Mouse (Mus musculus) embryonic facial prominence, embryonic 15.5 days (tissue): ENCODE results near the gene Gm7971. TPM values are rescaled to one million over a fixed set of nuclear protein-coding genes. Genes with fewer than 3 reads are reported as not detected.
"Not testable (repeated sequence)": the region's sequence is repeated elsewhere in the genome, so short reads cannot be mapped to it uniquely, and the experiment has no call there.

ENCODE experiments used
- ATAC-seq: fragments of 200-750 bp; cut with Nextera tagmentation; 2 replicates; pipeline ENCODE4 v1.8.0; 2017; ENCODE audit warnings: low read depth, moderate TSS enrichment; ENCODE audit not compliant: insufficient number of reproducible peaks, low FRiP score, low TSS enrichment
- H3K27ac ChIP-seq: fragments of 300-500 bp; sonication (generic); replicated peaks from 2 replicates; pipeline ENCODE4 v1.5.1; 2015; ENCODE audit warnings: mild to moderate bottlenecking, inconsistent platforms
- H3K27me3 ChIP-seq: fragments of 300-500 bp; sonication (generic); 2 replicates; pipeline ENCODE4 v1.6.1; 2015; ENCODE audit warnings: inconsistent platforms
- H3K36me3 ChIP-seq: fragments of 300-500 bp; sonication (generic); 2 replicates; pipeline ENCODE4 v1.6.1; 2015; ENCODE audit warnings: mild to moderate bottlenecking, inconsistent platforms
- H3K4me1 ChIP-seq: fragments of 300-500 bp; sonication (generic); 2 replicates; pipeline ENCODE4 v1.6.1; 2015; ENCODE audit warnings: inconsistent platforms
- H3K4me2 ChIP-seq: fragments of 300-500 bp; sonication (generic); replicated peaks from 2 replicates; pipeline ENCODE4 v1.6.1; 2015; ENCODE audit warnings: mild to moderate bottlenecking, inconsistent platforms
- H3K4me3 ChIP-seq: fragments of 300-500 bp; sonication (generic); replicated peaks from 2 replicates; pipeline ENCODE4 v1.5.1; 2015; ENCODE audit warnings: mild to moderate bottlenecking, inconsistent platforms
- H3K9ac ChIP-seq: fragments of 300-500 bp; sonication (generic); 2 replicates; pipeline ENCODE4 v1.6.1; 2015; ENCODE audit warnings: inconsistent platforms
- H3K9me3 ChIP-seq: fragments of 300-500 bp; sonication (generic); replicated peaks from 2 replicates; pipeline ENCODE4 v1.6.1; 2016; ENCODE audit warnings: inconsistent platforms
- WGBS: fragments of 180-500 bp; shearing (Covaris S2); methylation state at CpG from one replicate; pipeline ENCODE4 v1.1.7; 2015; 5-methylcytosine and 5-hydroxymethylcytosine counted together
- polyA plus RNA-seq: library from polyadenylated mRNA; unstranded; fragments of >200 nt; fragmentation: Nextera tagmentation; extraction: Ambion mirVana; gene quantifications from 2 replicates; pipeline ENCODE4 v1.2.1, GENCODE M21; 2015

The Gm7971 gene
- polyA plus RNA-seq = not detected in 2 replicates

GRCm38 (mm10) chr5:95594775-95595174 is at the start of gene Gm7971:
Gene Gm7971, minus strand, starts transcription at chr5:95594875.
- no CpG with 5 or more reads among the region's 1 CpGs for WGBS
- ATAC-seq, H3K9me3 ChIP-seq: not testable (repeated sequence)

More at GRCm38 (mm10) chr5:95594775-95595174, at the start of gene Gm7971:
- H3K27me3 ChIP-seq, H3K4me3 ChIP-seq, H3K4me2 ChIP-seq, H3K4me1 ChIP-seq, H3K9ac ChIP-seq, H3K36me3 ChIP-seq, H3K27ac ChIP-seq: not testable (repeated sequence)

Other genes starting within 250 kb of the Gm7971 start
- gene D5Ertd577e, start 138.1 kb downstream of the Gm7971 start, polyA plus RNA-seq = not detected in 2 replicates
- gene Gm3286, start 84.1 kb downstream of the Gm7971 start, polyA plus RNA-seq = not detected in 2 replicates
- gene Gm7978, start 141.3 kb upstream of the Gm7971 start, polyA plus RNA-seq = not detected in 2 replicates
- gene Gm7982, start 147.1 kb upstream of the Gm7971 start, polyA plus RNA-seq = not detected in 2 replicates
- not detected in 2 replicates for gene E330014E10Rik, start 181.1 kb upstream of the Gm7971 start, polyA plus RNA-seq